Mouse (Mus musculus) brain, embryonic 14.5 days (tissue): ENCODE results near the gene Stab1. TPM values are rescaled to one million over a fixed set of nuclear protein-coding genes. Genes with fewer than 3 reads are reported as not detected.
A peak's percentile ranks its signal among the peaks of the same experiment; 100 is the strongest.

Experiments
- DNase-seq: peaks from one replicate; pipeline ENCODE4 v3.0.0-alpha.2; 2011; ENCODE audit warnings: low read depth
- CTCF ChIP-seq: fragments of 200-500 bp; IDR thresholded peaks from 2 replicates; pipeline ENCODE4 v1.5.1; 2012; ENCODE audit warnings: inconsistent platforms, mild to moderate bottlenecking, moderate library complexity, borderline replicate concordance; ENCODE audit not compliant: insufficient read depth, insufficient read length; ENCODE audit errors: extremely low read depth
- POLR2A ChIP-seq: fragments of 200-500 bp; IDR thresholded peaks from 2 replicates; pipeline ENCODE4 v1.6.1; 2012; ENCODE audit warnings: mild to moderate bottlenecking, inconsistent platforms, borderline replicate concordance; ENCODE audit not compliant: poor library complexity, insufficient read depth, insufficient read length, severe bottlenecking; ENCODE audit errors: extremely low read depth
- polyA plus RNA-seq: library from polyadenylated mRNA; depleted of rRNA; stranded (reverse); fragments of >200 nt; gene quantifications from 2 replicates; pipeline ENCODE4 v1.2.3, GENCODE M21; 2012

Stab1 gene
- polyA plus RNA-seq, 1 experiment, result 35.1 TPM

DNA sequence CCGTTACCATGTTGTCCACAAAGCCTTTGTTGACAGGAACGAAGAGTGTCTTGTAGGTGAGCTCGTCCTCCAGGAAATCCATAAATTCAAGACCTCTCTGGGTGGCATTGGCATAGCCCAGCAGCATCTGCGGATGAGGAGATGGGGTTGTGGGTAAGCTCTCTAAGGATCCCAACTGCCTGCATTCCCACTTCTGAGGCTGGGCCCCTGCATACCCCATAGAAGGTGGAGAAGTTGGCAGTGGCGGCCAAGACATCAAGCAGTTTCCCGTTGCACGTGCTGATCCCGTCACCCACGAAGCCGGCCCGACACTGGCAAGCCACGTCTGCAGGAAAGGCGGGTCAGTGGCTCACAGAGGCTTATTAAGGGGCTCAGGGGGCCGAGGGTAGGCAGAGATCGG is 28.3 kb downstream of the Stab1 start:
- no peak for DNase-seq
- no peak for TF ChIP-seq POLR2A
- TF ChIP-seq CTCF, result no peak

DNA sequence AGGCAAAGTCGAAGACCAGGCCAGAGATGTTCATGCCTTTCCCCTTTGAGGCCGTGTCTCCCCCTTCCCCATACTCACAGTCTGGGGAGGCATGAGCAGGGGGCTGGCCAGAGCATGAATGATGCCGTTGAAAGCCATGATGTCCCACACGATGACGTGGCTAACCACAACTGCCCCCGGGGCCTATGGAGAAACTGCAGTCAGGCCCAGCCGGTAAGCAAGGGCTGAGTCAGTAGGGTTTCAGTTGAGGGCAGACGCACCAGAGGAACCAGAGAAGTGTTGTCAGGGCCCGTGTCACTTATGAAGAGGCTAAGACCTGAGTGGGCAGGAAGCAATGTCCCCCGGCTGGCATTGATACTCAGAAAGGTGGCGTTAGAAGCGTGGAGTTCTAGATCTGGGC is 28.8 kb downstream of the Stab1 start:
- DNase-seq, result no peak
- no peak for TF ChIP-seq POLR2A
- no peak for TF ChIP-seq CTCF

DNA sequence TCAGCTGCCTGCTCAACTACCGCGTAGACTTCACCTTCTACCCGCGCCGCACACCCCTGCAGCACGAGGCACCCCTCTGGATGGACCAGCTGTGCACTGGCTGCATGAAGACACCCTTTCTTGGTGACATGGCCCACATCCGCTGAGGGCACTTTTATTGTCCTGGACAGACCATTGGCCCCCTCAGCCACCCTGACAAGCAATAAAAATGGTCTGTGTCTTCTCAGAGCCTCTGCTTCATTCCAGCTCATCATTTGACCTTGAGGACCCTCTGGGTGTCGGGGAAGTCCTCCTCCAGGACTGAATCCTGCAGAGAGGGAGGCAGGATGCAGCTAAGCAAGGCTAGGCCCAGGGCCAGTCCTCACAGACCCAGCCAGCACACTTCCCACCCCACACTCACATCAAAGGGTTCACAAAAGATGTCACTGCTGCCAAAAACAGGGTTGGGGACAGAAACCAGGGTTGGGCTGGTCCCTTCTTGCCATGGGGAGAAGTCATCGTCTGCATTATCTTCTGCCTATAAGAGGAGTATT is 29.5 kb downstream of the Stab1 start:
- no peak for DNase-seq
- TF ChIP-seq POLR2A (no peak), CTCF (no peak)

DNA sequence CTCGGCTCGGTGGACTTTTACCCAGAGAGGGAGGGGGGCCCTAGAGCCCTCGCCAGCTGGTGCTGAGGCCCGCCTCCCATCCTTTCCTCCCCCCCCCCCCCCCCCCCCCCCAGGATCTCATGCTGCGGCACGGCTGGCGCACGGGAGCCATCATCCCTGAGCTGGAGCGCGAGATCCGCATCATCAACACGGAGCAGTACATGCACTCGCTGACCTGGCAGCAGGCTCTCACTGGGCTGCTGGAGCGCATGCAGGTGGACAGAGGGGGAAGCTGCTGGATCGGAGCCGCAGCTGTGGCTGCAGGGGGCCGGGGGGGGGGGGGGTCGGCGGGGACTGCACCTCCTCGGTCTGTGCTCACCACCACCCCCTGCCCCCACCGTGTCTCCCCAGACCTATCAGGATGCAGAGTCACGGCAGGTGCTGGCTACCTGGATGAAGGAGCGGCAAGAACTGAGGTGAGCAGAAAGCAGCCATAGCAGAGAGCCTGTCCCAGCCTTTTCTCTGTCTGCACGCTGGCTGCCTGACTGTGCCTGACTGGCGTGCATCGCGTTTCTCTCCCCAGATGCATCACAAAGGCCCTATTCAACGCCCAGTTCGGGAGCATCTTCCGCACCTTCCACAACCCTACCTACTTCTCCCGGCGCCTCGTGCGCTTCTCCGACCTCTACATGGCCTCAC is 30.1 kb downstream of the Stab1 start:
- TF ChIP-seq POLR2A, result no peak
- no peak for TF ChIP-seq CTCF
- peak; percentile 22 for DNase-seq

DNA sequence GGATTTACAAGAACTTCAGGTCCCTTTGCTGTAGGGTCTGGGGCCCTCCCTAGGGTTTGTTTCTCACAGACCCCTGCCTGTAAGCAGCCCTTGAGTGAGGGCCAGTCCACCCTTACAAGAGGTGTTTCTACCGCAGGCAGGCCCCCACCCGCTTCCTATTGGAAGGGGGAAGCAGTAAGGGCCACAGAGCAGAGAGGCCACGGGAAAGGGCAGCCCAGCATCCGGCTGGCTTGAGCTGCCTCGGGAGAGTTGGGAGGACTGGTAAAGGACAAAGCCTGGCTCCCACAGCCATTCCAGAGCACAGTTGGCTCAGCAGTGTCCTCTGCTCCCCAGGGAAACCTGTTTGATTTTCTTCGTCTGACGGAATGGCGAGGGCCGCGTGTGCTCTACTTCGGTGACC is 30.6 kb downstream of the Stab1 start:
- TF ChIP-seq POLR2A (no peak), CTCF (no peak)
- DNase-seq, result no peak

GRCm38 (mm10) chr14:31137281-31137595 is 31.2 kb downstream of the Stab1 start:
- no peak for DNase-seq
- TF ChIP-seq CTCF, result no peak
- no peak for TF ChIP-seq POLR2A

GRCm38 (mm10) chr14:31136411-31137280 is 31.8 kb downstream of the Stab1 start:
- DNase-seq, result no peak
- no peak for TF ChIP-seq CTCF
- TF ChIP-seq POLR2A, result no peak

DNA sequence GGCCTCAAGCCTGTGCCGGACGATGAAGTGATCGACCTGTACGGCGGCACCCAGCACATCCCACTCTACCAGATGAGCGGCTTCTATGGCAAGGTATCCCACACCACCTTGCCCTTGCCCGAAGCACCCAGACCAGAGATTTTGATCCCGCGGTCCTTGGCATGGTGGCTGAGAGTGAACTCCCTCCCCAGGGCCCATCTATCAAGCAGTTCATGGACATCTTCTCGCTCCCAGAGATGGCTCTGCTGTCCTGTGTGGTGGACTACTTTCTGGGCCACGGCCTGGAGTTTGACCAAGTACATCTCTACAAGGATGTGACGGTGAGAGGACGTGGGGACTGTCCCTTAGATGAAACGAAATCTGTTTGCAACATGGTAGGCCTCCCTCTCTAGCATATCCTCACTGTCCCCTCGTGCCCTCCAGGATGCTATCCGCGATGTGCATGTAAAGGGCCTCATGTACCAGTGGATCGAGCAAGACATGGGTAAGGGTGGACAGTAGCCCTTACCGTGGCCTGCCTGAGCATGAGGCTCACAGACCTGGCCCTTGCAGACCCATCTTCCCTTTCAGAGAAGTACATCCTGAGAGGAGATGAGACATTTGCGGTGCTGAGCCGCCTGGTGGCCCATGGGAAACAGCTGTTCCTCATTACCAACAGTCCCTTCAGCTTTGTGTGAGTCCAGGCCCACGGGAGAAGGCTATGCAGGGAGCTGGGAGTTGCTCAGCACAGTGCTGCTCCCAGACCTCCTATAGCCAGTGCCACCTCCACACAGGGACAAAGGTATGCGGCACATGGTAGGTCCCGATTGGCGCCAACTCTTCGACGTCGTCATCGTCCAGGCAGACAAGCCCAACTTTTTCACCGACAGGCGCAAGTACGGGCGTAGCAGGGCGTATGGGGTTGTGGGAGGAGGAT is 32.7 kb downstream of the Stab1 start:
- DNase-seq, result no peak
- TF ChIP-seq CTCF (no peak), POLR2A (no peak)

- TF ChIP-seq POLR2A (no peak), CTCF (no peak)
- peak; percentile 91 for DNase-seq
Observed at GRCm38 (mm10) chr14:31134015-31135000, 34.1 kb downstream of the Stab1 start.

GRCm38 (mm10) chr14:31133023-31133665 is 35.3 kb downstream of the Stab1 start:
- DNase-seq, result peak; percentile 47
- TF ChIP-seq POLR2A (no peak), CTCF (no peak)

DNA sequence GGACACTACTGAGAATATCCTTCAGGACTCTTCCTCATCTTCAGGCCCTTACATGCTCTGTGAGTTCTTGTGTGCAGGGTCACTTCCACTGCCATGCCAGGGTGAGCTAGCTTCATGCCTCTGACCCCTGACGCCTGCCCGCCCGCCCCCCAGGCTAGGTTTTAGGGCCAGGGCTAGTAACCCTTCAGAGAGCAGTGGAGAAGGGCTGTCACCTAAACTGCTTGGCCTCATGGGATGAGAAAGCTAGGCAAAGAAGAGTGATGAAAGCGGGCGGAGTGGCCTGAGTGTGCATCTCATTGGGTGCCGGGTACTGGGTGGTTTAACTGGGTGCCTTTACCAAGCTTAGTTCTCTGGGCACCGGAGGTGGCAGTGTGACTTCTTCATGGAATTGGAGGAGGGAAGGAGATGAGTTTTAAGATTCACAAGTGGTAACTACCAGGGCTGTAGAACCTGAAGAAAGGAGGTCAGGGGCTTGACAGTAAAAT is 35.9 kb downstream of the Stab1 start:
- TF ChIP-seq POLR2A (no peak), CTCF (no peak)
- DNase-seq, result no peak
